Mouse (Mus musculus): ENCODE measurements around the gene Fxyd1. TPM values are rescaled to one million over a fixed set of nuclear protein-coding genes. Genes with fewer than 3 reads are reported as not detected.
A peak's percentile ranks its signal among the peaks of the same experiment; 100 is the strongest.

Gene Fxyd1
- total and polyA plus RNA-seq, 3 experiments = 0.22 TPM; not detected in 2

- TF ChIP-seq SMC3 (IDR thresholded peaks at IDR 0.05; ENCODE audit: low read depth, low read length) = no peak
Measured at GRCm38 (mm10) chr7:31008175-31008574, 48.8 kb downstream of the Fxyd1 start (continued).

- Histone ChIP-seq H3K79me2 (ENCODE audit: control insufficient read depth, insufficient read depth, low read length, poor library complexity) (no peaks in the 10 kb centered on the region), H3K9ac (ENCODE audit: control insufficient read depth, low read depth, low read length, poor library complexity, severe bottlenecking) (no peak overlapping the region), H3K4me3 (ENCODE audit: control insufficient read depth in 1 of 2, insufficient read depth in 1 of 2, low read depth in 2 of 2, low read length in 2 of 2) (no peak overlapping the region), H3K27ac (ENCODE audit: control insufficient read depth, low read depth, low read length) (no peak overlapping the region), H3K27me3 (ENCODE audit: control insufficient read depth in 1 of 2, insufficient read depth in 2 of 2, low read length in 2 of 2) (no peaks in the 10 kb centered on the region), H3K36me3 (ENCODE audit: control insufficient read depth in 1 of 2, insufficient read depth in 2 of 2, low read length in 2 of 2) (peaks cover 0 to 6% of the 10 kb centered on the region in 2 experiments; a peak in 2 of 4 replicates), H3K9me3 (replicated peaks; ENCODE audit: insufficient read depth, low read length) (no peaks in the 10 kb centered on the region), H3K4me1 (ENCODE audit: control insufficient read depth in 1 of 2, insufficient read depth in 2 of 2, low read length in 2 of 2) (peaks cover 0 to 17% of the 10 kb centered on the region in 2 experiments; a peak in 2 of 4 replicates)
- no peak for DNase-seq (ENCODE audit: low read depth, low spot score)
- peak; percentile 13 to 58; a peak in 1 of 4 replicates for TF ChIP-seq EP300 (IDR thresholded peaks at IDR 0.05; ENCODE audit: low read depth in 1 of 2, low read length in 2 of 2)
- TF ChIP-seq GATA1 (IDR thresholded peaks at IDR 0.05; ENCODE audit: low read depth, low read length) = peak; percentile 13; the same call in 1 of the 2 replicates
- TF ChIP-seq CHD2 (IDR thresholded peaks at IDR 0.05; ENCODE audit: low read length) = no peak
Measured at GRCm38 (mm10) chr7:31007775-31008174, 49.2 kb downstream of the Fxyd1 start.

DNA sequence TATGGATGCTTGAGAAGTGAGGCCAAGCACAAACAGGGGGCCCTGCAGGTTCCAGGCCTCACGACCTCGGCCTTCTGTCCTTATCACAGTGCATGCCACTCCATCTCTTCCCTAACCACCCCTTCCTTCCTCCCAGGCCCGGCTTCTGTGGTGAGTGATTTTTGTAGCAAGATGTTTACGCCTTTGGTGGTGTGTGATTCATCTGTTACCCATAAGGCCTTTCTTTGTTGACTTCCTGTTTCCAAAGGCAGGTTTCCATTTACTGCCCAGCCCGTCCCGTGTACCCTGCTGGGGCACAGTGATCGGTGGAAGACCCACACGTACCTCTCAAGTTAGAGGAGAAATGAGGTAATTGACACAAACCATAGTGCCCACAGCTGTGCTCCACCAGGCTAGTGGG lies 54.3 kb downstream of the Fxyd1 start:
- Histone ChIP-seq H3K9ac (ENCODE audit: control insufficient read depth, low read depth, low read length, poor library complexity, severe bottlenecking) (peak overlapping the region; percentile 27), H3K9me3 (replicated peaks; ENCODE audit: insufficient read depth, low read length) (no peaks in the 10 kb centered on the region), H3K36me3 (ENCODE audit: control insufficient read depth in 1 of 2, insufficient read depth in 2 of 2, low read length in 2 of 2) (peaks cover 0 to 12% of the 10 kb centered on the region in 2 experiments; a peak in 2 of 4 replicates), H3K4me1 (ENCODE audit: control insufficient read depth in 1 of 2, insufficient read depth in 2 of 2, low read length in 2 of 2) (peaks cover under 1 to 29% of the 10 kb centered on the region in 2 experiments; a peak in 3 of 4 replicates), H3K27me3 (ENCODE audit: control insufficient read depth in 1 of 2, insufficient read depth in 2 of 2, low read length in 2 of 2) (no peaks in the 10 kb centered on the region), H3K27ac (ENCODE audit: control insufficient read depth, low read depth, low read length) (peak overlapping the region; percentile 35), H3K79me2 (ENCODE audit: control insufficient read depth, insufficient read depth, low read length, poor library complexity) (no peaks in the 10 kb centered on the region), H3K4me3 (ENCODE audit: control insufficient read depth in 1 of 2, insufficient read depth in 1 of 2, low read depth in 2 of 2, low read length in 2 of 2) (peak overlapping the region; percentile 21 to 43)
- no peak for TF ChIP-seq E2F4 (IDR thresholded peaks at IDR 0.05; ENCODE audit: borderline replicate concordance, low read depth, low read length)
- peak; percentile 81 for TF ChIP-seq HCFC1 (IDR thresholded peaks at IDR 0.05; ENCODE audit: low read depth, low read length)
- no peak for TF ChIP-seq JUND (IDR thresholded peaks at IDR 0.05; ENCODE audit: low read depth, low read length)
- TF ChIP-seq POLR2AphosphoS5 (IDR thresholded peaks at IDR 0.05; ENCODE audit: borderline replicate concordance, low read depth, low read length) = no peak
- TF ChIP-seq GABPA (IDR thresholded peaks at IDR 0.05; ENCODE audit: low read depth, low read length) = no peak
- TF ChIP-seq SIN3A (IDR thresholded peaks at IDR 0.05; ENCODE audit: low read length) = peak; percentile 89
- TF ChIP-seq TBP (IDR thresholded peaks at IDR 0.05; ENCODE audit: low read depth, low read length) = peak; percentile 60; the same call in 1 of the 2 replicates
- TF ChIP-seq USF1 (IDR thresholded peaks at IDR 0.05; ENCODE audit: low read depth, low read length) = no peak
- TF ChIP-seq ELF1 (IDR thresholded peaks at IDR 0.05; ENCODE audit: low read depth, low read length) = peak; percentile 80
- no peak for TF ChIP-seq KAT2A (conservative IDR thresholded peaks at IDR 0.05; ENCODE audit: low read depth, low read length)
- TF ChIP-seq TAL1 (IDR thresholded peaks at IDR 0.05; ENCODE audit: low read length) = peak; percentile 28; the same call in 1 of the 2 replicates
- peak; percentile 42 to 62; a peak in 3 of 4 replicates for TF ChIP-seq EP300 (IDR thresholded peaks at IDR 0.05; ENCODE audit: low read depth in 1 of 2, low read length in 2 of 2)
- TF ChIP-seq MAX (IDR thresholded peaks at IDR 0.05; ENCODE audit: low read length) = peak; percentile 72
- peak; percentile 50 to 65; a peak in 3 of 4 replicates for TF ChIP-seq POLR2A (IDR thresholded peaks at IDR 0.05; ENCODE audit: control insufficient read depth in 1 of 2, insufficient read depth in 1 of 2, low read depth in 1 of 2, low read length in 2 of 2, poor library complexity in 1 of 2)
- TF ChIP-seq RCOR1 (IDR thresholded peaks at IDR 0.05; ENCODE audit: low read depth, low read length) = peak; percentile 58; the same call in 1 of the 2 replicates
- TF ChIP-seq GATA1 (IDR thresholded peaks at IDR 0.05; ENCODE audit: low read depth, low read length) = peak; percentile 57
- TF ChIP-seq ETS1 (IDR thresholded peaks at IDR 0.05; ENCODE audit: low read depth, low read length) = peak; percentile 56; the same call in 1 of the 2 replicates
- TF ChIP-seq RAD21 (IDR thresholded peaks at IDR 0.05; ENCODE audit: low read depth, low read length) = no peak
- no peak for TF ChIP-seq ZMIZ1 (IDR thresholded peaks at IDR 0.05; ENCODE audit: low read depth, low read length)
- TF ChIP-seq MYC (IDR thresholded peaks at IDR 0.05; ENCODE audit: low read depth, low read length) = peak; percentile 44; the same call in 1 of the 2 replicates
- peak; percentile 55; the same call in 1 of the 2 replicates for TF ChIP-seq NELFE (IDR thresholded peaks at IDR 0.05; ENCODE audit: low read depth, low read length)
- no peak for TF ChIP-seq MEF2A (IDR thresholded peaks at IDR 0.05; ENCODE audit: extremely low read depth, insufficient replicate concordance, low read depth, low read length, poor library complexity, severe bottlenecking)
- TF ChIP-seq CHD1 (IDR thresholded peaks at IDR 0.05; ENCODE audit: low read depth, low read length) = no peak
- no peak for TF ChIP-seq BHLHE40 (IDR thresholded peaks at IDR 0.05; ENCODE audit: borderline replicate concordance, low read depth, low read length)
- DNase-seq (ENCODE audit: low read depth, low spot score) = peak; percentile 86

All from MEL (cell line).